Mouse (Mus musculus): ENCODE measurements around the gene Foxn2. TPM values are rescaled to one million over a fixed set of nuclear protein-coding genes. Genes with fewer than 3 reads are reported as not detected.
"Not testable (repeated sequence)": the region's sequence is repeated elsewhere in the genome, so short reads cannot be mapped to it uniquely, and the experiment has no call there.

Gene Foxn2
- polyA plus RNA-seq, 1 experiment: 7.5 TPM

DNA sequence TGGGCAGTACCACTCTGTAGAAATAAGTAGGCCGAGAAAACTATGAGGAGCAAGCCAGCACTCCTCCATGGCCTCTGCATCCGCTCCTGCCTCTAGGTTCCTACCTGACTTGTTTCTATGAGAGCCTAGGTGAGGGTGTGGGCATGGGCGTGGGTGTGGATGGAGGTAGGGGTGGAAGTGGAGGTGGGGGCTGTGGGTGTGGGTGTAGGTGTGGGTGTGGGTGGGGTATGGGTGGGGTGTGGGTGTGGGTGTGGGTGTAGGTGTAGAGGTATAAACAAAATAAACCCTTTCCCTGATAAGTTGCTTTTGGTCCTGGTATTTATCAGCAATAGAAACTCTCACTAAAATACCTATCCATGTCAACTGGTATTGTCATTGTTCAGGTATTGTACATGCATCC lies 30.8 kb upstream of the Foxn2 start:
- 87% methylated on average over 3 of the region's 3 CpGs for WGBS
- DNase-seq: no peak
- TF ChIP-seq POLR2A (IDR thresholded peaks at IDR 0.05; ENCODE audit: borderline replicate concordance, extremely low read depth, low read depth, low read length): no peak
- TF ChIP-seq CTCF (IDR thresholded peaks at IDR 0.05; ENCODE audit: insufficient read depth, low read length): no peak
- H3K4me3 ChIP-seq (replicated peaks; ENCODE audit: extremely low read depth, low read depth, low read length): no peak overlapping the region
- no peaks in the 10 kb centered on the region for H3K4me1 ChIP-seq (ENCODE audit: control insufficient read depth, insufficient read depth, low read length)

DNA sequence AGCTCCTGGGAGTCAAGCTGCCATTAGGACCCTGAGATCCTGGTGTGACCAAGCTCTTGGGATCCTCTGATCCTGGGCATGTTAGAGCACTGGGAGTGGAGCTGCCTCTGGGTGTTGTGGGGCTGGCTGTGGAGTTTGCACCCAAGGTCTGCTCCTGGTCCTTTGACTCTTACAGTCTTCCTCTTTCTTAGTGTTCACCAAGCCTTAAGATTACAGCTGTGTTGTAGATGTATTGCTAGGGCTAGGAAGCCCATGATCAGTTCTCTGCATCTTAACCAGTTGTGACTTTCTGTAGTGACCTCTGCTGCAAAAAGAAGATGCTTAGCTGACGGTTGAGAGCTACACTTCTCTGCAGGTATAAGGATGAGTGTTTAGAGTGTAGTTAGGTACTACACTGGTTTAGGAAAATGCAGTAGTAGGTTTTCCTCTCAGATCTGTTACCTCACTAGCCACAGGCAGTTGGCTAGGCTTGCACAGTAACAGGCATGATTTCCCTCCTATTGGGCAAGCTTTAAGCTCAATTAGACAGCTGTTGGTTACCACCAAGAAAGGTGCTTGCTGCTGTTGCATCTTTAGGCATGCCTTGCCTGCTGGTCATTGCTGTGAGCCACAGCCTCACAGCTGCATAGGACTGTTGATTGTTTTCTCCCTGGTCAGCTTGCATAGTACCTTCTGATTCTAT lies 27.2 kb upstream of the Foxn2 start:
- Histone ChIP-seq H3K4me3 (replicated peaks; ENCODE audit: extremely low read depth, low read depth, low read length) (no peak overlapping the region), H3K4me1 (ENCODE audit: control insufficient read depth, insufficient read depth, low read length) (no peaks in the 10 kb centered on the region)
- TF ChIP-seq POLR2A (IDR thresholded peaks at IDR 0.05; ENCODE audit: borderline replicate concordance, extremely low read depth, low read depth, low read length) (no peak), CTCF (IDR thresholded peaks at IDR 0.05; ENCODE audit: insufficient read depth, low read length) (no peak)
- no peak for DNase-seq
- WGBS: 81% methylated on average over 1 of the region's 1 CpGs

DNA sequence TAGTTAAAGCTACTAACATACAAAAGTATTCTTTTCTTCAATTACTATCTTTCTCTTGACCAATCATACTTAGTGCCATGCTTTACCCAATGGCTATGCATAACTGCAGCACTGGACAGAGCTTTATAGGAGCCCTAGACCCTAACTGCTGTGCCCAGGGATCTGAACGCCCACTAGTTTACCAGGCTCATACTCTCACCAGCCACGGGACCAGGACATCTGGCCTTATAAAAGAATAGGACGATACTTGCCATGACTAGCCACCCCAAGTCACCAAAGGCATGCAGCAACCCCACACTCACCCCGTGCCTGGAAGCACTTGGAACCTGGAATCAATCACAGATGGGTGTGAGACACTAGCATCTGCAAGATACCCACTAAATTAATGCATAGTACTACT lies 20.1 kb upstream of the Foxn2 start:
- WGBS: 80% methylated on average over 4 of the region's 4 CpGs
- Histone ChIP-seq H3K4me1 (ENCODE audit: control insufficient read depth, insufficient read depth, low read length) (no peaks in the 10 kb centered on the region), H3K4me3 (replicated peaks; ENCODE audit: extremely low read depth, low read depth, low read length) (no peak overlapping the region)
- DNase-seq: no peak
- TF ChIP-seq POLR2A (IDR thresholded peaks at IDR 0.05; ENCODE audit: borderline replicate concordance, extremely low read depth, low read depth, low read length) (no peak), CTCF (IDR thresholded peaks at IDR 0.05; ENCODE audit: insufficient read depth, low read length) (no peak)

DNA sequence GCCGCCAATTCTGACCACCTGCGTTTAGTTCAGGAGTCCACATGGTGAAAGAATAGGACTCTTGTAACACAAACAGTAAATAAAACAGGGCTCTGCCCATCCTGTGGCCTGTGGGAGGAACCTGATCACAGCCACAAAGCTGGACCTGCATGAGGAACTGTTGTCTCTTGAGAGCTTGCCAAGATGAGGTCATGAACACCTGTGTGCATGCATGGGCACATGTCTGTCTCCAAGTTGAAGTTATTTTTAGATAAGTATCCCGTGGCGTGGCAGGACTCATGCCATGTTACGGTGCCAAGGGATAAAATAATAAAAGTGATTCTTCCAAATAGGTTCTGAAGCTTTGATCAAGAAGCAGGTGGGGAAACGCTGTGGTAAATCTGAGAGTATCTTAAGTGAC lies 19.3 kb upstream of the Foxn2 start:
- TF ChIP-seq POLR2A (IDR thresholded peaks at IDR 0.05; ENCODE audit: borderline replicate concordance, extremely low read depth, low read depth, low read length) (no peak), CTCF (IDR thresholded peaks at IDR 0.05; ENCODE audit: insufficient read depth, low read length) (no peak)
- WGBS: 71% methylated on average over 6 of the region's 6 CpGs
- Histone ChIP-seq H3K4me3 (replicated peaks; ENCODE audit: extremely low read depth, low read depth, low read length) (no peak overlapping the region), H3K4me1 (ENCODE audit: control insufficient read depth, insufficient read depth, low read length) (no peaks in the 10 kb centered on the region)
- DNase-seq: no peak

DNA sequence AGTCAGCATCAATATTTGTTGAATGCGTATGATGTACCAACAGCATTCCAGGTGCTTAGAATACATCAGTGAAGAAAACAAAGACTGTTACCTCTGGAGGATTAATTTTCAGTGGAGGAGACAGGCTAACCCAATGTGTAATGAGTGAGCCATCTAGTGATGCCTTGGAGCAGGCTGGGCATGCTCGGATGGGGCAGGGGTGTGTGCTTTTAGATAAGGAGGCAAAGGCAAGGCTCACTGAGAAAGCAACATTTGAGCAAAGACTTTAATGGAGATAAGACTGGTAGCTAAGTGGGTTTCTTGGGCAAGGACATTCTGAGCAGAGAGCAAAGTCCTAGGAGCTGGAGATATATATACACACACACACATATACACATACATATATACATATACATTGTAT lies 9.8 kb upstream of the Foxn2 start:
- TF ChIP-seq CTCF (IDR thresholded peaks at IDR 0.05; ENCODE audit: insufficient read depth, low read length) (no peak), POLR2A (IDR thresholded peaks at IDR 0.05; ENCODE audit: borderline replicate concordance, extremely low read depth, low read depth, low read length) (no peak)
- Histone ChIP-seq H3K4me1 (ENCODE audit: control insufficient read depth, insufficient read depth, low read length) (no peaks in the 10 kb centered on the region), H3K4me3 (replicated peaks; ENCODE audit: extremely low read depth, low read depth, low read length) (no peak overlapping the region)
- no peak for DNase-seq
- WGBS: 86% methylated on average over 2 of the region's 2 CpGs

DNA sequence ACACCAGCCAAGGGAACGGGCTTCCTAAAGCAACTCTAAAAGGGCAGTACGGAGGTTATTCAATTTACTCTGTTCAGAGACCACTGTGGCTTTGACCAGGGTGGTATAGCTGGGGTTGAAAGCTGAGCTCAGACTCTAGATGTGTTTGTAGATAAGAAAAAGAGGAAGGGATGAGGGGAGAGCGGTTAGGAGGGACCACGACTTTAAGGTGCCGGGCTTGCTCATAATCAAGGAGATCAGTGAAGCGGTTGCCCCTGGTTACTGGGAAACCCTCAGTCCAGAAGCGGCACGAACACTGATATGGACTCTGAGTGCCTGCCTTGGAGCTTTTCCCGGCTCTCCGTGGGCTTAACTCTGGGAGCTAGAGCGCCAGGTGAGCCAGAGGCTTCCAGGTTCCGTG lies 9.0 kb upstream of the Foxn2 start:
- Histone ChIP-seq H3K4me1 (ENCODE audit: control insufficient read depth, insufficient read depth, low read length) (no peaks in the 10 kb centered on the region), H3K4me3 (replicated peaks; ENCODE audit: extremely low read depth, low read depth, low read length) (no peak overlapping the region)
- TF ChIP-seq CTCF (IDR thresholded peaks at IDR 0.05; ENCODE audit: insufficient read depth, low read length): no peak
- no peak for TF ChIP-seq POLR2A (IDR thresholded peaks at IDR 0.05; ENCODE audit: borderline replicate concordance, extremely low read depth, low read depth, low read length)
- 71% methylated on average over 12 of the region's 12 CpGs for WGBS
- DNase-seq: no peak

DNA sequence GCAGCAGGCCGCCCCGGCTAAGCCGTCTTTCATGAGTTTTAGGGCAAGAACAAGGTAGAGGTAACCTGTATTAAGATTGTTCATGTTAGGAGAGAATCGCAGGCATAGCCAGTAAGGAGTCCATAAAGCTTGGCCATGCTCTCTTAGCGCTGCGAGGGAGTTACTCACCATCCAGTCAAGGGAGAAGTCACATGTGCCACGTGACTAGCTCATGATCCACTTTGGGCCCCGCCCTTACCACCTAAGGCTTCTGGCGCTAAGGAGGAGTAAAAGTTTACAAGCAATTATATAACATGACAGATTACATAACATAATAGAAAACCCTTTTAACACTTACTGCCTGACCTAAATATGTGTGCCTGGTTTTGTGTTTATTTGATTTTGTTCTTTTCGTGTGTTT lies 8.5 kb upstream of the Foxn2 start:
- DNase-seq: no peak
- WGBS: 69% methylated on average over 10 of the region's 10 CpGs
- H3K4me3 ChIP-seq (replicated peaks; ENCODE audit: extremely low read depth, low read depth, low read length): no peak overlapping the region
- no peaks in the 10 kb centered on the region for H3K4me1 ChIP-seq (ENCODE audit: control insufficient read depth, insufficient read depth, low read length)
- no peak for TF ChIP-seq CTCF (IDR thresholded peaks at IDR 0.05; ENCODE audit: insufficient read depth, low read length)
- TF ChIP-seq POLR2A (IDR thresholded peaks at IDR 0.05; ENCODE audit: borderline replicate concordance, extremely low read depth, low read depth, low read length): no peak

DNA sequence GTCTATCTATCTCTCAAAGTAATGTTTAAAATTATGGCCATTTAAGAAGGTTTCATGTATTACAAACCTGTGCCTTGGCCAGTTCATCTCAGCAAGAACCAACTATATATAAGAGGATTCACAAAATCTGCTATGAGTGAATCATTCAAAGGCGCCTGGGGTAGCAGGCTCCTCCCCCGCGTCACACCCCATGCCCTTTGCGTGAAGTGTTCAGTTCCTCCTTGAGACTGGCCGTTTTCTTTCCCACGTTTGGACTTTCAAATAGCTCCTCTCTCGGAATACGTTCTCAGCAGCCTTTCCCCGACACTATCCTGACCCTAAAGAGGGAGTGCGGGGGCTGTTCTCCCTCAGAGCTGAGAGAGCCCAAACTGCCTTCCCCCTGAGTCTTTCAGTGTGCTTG lies 5.2 kb upstream of the Foxn2 start:
- no peak for DNase-seq
- no peak for TF ChIP-seq CTCF (IDR thresholded peaks at IDR 0.05; ENCODE audit: insufficient read depth, low read length)
- no peak for TF ChIP-seq POLR2A (IDR thresholded peaks at IDR 0.05; ENCODE audit: borderline replicate concordance, extremely low read depth, low read depth, low read length)
- WGBS: 63% methylated on average over 10 of the region's 10 CpGs
- no peak overlapping the region for H3K4me3 ChIP-seq (replicated peaks; ENCODE audit: extremely low read depth, low read depth, low read length)
- H3K4me1 ChIP-seq (ENCODE audit: control insufficient read depth, insufficient read depth, low read length): no peaks in the 10 kb centered on the region

DNA sequence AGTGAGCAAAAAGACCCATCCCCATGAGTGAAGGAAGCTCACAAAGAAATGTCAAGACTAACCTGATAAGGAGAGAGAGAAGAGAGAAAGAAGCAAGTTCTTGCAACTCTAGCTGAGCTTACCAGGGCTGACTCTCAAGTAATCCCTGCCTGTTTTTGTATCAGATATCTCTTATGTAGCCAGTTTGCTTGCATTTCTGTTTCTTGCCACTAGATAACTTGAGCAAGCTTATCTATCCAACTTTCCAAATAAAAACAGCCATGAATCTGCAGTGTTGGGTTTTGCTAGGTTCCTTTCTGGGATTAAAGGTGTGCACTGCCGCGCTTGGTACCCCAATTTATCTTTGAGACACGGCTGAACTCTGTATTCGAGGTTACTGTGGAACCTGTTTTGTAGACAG lies 4.2 kb upstream of the Foxn2 start:
- WGBS: 85% methylated on average over 4 of the region's 4 CpGs
- Histone ChIP-seq H3K4me3 (replicated peaks; ENCODE audit: extremely low read depth, low read depth, low read length) (no peak overlapping the region), H3K4me1 (ENCODE audit: control insufficient read depth, insufficient read depth, low read length) (no peaks in the 10 kb centered on the region)
- TF ChIP-seq POLR2A (IDR thresholded peaks at IDR 0.05; ENCODE audit: borderline replicate concordance, extremely low read depth, low read depth, low read length): no peak
- no peak for TF ChIP-seq CTCF (IDR thresholded peaks at IDR 0.05; ENCODE audit: insufficient read depth, low read length)
- DNase-seq: no peak

DNA sequence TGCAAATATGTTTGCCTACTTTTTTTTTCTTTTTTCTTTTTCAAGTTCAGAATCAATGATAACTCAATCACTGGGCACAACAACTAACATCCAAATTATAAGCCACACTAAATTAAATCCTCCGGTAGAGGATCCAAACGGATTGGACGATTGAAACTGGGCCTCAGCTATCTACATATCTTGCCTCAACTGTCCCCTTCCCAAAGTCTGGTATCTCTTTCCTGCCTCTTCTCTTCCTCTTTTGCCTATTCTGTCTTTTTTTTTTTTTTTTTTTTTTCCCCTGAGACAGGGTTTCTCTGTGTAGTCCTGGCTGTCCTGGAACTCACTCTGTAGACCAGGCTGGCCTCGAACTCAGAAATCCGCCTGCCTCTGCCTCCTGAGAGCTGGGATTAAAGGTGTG lies 3.8 kb upstream of the Foxn2 start:
- not testable (repeated sequence) for H3K4me1 ChIP-seq (ENCODE audit: control insufficient read depth, insufficient read depth, low read length); DNase-seq; H3K4me3 ChIP-seq (replicated peaks; ENCODE audit: extremely low read depth, low read depth, low read length)
- WGBS: 98% methylated on average over 5 of the region's 5 CpGs
